Mouse (Mus musculus): ENCODE data around the gene Sprr2i.

Gene Sprr2i

GRCm38 (mm10) chr3:92407691-92408090 is at the start of gene Sprr2i:
Gene Sprr2i, plus strand, starts transcription at chr3:92407991.
- DNase-seq: no peak

- no peak for DNase-seq
These were observed 46.2 kb upstream of the Sprr2i start for GRCm38 (mm10) chr3:92361619-92362018.

GRCm38 (mm10) chr3:92364887-92365286 is 42.9 kb upstream of the Sprr2i start, which contains the start of gene Sprr2f:
Gene Sprr2f, plus strand, starts transcription at chr3:92365187.
- DNase-seq: no peak

- no peak for DNase-seq
These were observed 34.2 kb upstream of the Sprr2i start for GRCm38 (mm10) chr3:92373613-92374012.

GRCm38 (mm10) chr3:92385385-92385784 is 22.4 kb upstream of the Sprr2i start, which contains the start of gene Sprr2h:
Gene Sprr2h, plus strand, starts transcription at chr3:92385685.
- no peak for DNase-seq

- no peak for DNase-seq
These were observed 13.5 kb upstream of the Sprr2i start for GRCm38 (mm10) chr3:92394301-92394700.

- no peak for DNase-seq
These were observed 10.0 kb downstream of the Sprr2i start, which contains the start of gene Sprr2j-ps for GRCm38 (mm10) chr3:92417782-92418181. Gene Sprr2j-ps, plus strand, starts transcription at chr3:92418082.

DNA sequence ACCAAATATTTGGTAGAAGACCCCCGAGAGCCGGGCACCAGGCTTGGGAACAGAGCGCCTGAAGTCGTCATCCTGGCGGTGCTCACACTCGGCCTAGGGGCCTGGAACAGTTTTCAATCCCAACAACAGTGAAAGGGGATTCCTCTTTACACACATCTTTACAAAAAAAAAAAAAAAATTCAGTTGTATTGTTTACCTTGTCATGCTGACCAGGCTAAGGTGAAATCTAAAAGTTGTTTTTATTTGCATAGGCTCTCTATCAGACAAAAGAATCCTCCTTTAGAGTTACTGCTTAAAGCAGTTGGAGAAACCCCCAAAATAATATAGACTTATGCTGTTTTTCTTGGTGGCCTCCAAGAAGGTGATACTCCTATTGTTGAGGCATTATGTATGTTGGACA is 21.5 kb downstream of the Sprr2i start, which contains the start of gene Gm9774:
TSS of gene Gm9774 (minus strand) at position 101 of the 400 bp plus-strand sequence.
- DNase-seq: no peak

DNA sequence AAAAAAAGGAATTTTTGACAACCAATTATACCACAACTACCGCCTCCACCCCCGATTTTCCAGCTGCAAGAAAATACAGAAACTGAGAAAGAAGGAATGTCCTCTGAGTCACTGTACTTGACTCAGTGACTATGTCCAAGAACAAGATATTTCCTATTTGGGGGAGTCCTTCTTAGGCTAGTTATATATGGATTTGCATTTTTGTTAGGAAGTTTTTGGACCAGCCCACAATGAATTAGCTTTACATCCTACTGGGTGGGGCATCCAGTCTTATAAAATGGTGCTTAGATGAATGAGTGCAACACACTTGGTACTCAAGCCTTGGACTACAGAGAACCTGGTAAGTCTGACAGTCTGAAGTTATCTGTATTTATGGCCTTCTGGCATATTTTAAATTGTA is 24.5 kb downstream of the Sprr2i start, which contains the start of gene Sprr2k:
TSS of gene Sprr2k (plus strand) at position 301 of the 400 bp plus-strand sequence.
- no peak for DNase-seq

DNA sequence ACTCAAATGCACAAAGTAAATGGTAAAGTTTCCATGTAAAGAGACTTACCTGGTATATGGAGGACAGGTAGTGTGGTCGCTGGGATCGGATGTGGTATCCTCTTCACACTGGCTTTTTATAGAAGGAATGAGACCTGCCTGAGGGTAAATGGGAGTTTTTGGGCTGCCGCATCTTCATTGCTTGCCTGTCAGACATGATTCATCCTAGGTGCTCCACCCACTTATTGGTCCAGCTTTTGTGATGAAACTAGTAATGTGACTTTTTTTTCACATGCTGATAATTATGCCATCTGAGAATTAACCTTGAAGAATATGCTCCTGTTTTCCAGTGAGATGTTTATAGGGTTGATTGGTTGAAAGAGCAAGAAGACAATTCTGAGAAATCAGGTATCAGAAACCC is 30.9 kb downstream of the Sprr2i start, which contains the start of gene Sprr1b:
TSS of gene Sprr1b (minus strand) at position 101 of the 400 bp plus-strand sequence.
- no peak for DNase-seq

GRCm38 (mm10) chr3:92440177-92440576 is 32.4 kb downstream of the Sprr2i start:
- no peak for DNase-seq

- no peak for DNase-seq
These were observed 47.4 kb downstream of the Sprr2i start for GRCm38 (mm10) chr3:92455151-92455550.

GRCm38 (mm10) chr3:92458620-92459019 is 50.8 kb downstream of the Sprr2i start, which contains the start of gene Sprr3:
Gene Sprr3, minus strand, starts transcription at chr3:92458720.
- no peak for DNase-seq

Data from kidney, adult 18-20 months (tissue).